Mouse (Mus musculus) G1E (cell line): ENCODE results near the gene Atp1b2. TPM values are rescaled to one million over a fixed set of nuclear protein-coding genes. Genes with fewer than 3 reads are reported as not detected.
A peak's percentile ranks its signal among the peaks of the same experiment; 100 is the strongest.

Experiments used
- ATAC-seq: 2 replicates; pipeline ENCODE4 v1.8.0; 2016; ENCODE audit warnings: mild to moderate bottlenecking; ENCODE audit not compliant: insufficient number of reproducible peaks, poor library complexity, low FRiP score, severe bottlenecking; ENCODE audit errors: extremely low read depth
- DNase-seq: peaks from one replicate; pipeline ENCODE4 v3.0.0; 2012; ENCODE audit warnings: low spot score
- H3K27me3 ChIP-seq: 2 replicates; pipeline ENCODE4 v1.6.1; 2012; ENCODE audit warnings: mild to moderate bottlenecking, low read length, inconsistent platforms; ENCODE audit not compliant: insufficient read depth
- H3K36me3 ChIP-seq: replicated peaks from 2 replicates; pipeline ENCODE3; 2012; ENCODE audit warnings: mild to moderate bottlenecking, inconsistent platforms
- H3K4me1 ChIP-seq: 2 replicates; pipeline ENCODE4 v1.6.1; 2012; ENCODE audit warnings: low read depth, low read length, inconsistent platforms, mixed read lengths; ENCODE audit not compliant: insufficient read depth
- H3K4me3 ChIP-seq: 2 replicates; pipeline ENCODE4 v1.5.1; 2012; ENCODE audit warnings: low read depth, mild to moderate bottlenecking, inconsistent platforms, low read length, moderate library complexity, mixed read lengths
- H3K9me3 ChIP-seq: replicated peaks from 2 replicates; pipeline ENCODE4 v1.6.1; 2012; ENCODE audit warnings: inconsistent platforms
- CTCF ChIP-seq: IDR thresholded peaks from 2 replicates; pipeline ENCODE4 v1.5.1; 2012; ENCODE audit warnings: low read depth, low read length, inconsistent platforms, mixed read lengths
- GATA1 ChIP-seq: IDR thresholded peaks from 2 replicates; pipeline ENCODE4 v1.6.1; 2012; ENCODE audit warnings: borderline replicate concordance, low read length, inconsistent platforms, mixed read lengths
- GATA2 ChIP-seq: IDR thresholded peaks from 2 replicates; pipeline ENCODE4 v1.6.1; 2012; ENCODE audit warnings: low read depth, low read length, inconsistent platforms, borderline replicate concordance
- POLR2AphosphoS5 ChIP-seq: IDR thresholded peaks from 2 replicates; pipeline ENCODE4 v1.6.1; 2012; ENCODE audit warnings: low read depth, low read length, inconsistent platforms; ENCODE audit not compliant: insufficient replicate concordance
- TAL1 ChIP-seq: conservative IDR thresholded peaks from 2 replicates; pipeline ENCODE4 v1.6.1; 2012; ENCODE audit warnings: low read depth, low read length, inconsistent platforms, mixed read lengths
- polyA plus RNA-seq: library from polyadenylated mRNA; stranded (reverse); fragments of >175 nt; gene quantifications from 2 replicates; pipeline ENCODE4 v1.2.3, GENCODE M21; 2012
- total RNA-seq, 2 experiments: library from RNA; stranded (forward) in 1 of 2; stranded (reverse) in 1 of 2; fragments of 200-1000 nt in 1 of 2; fragments of >200 nt in 1 of 2; fragmentation: Nextera tagmentation in 1 of 2; gene quantifications; 2 replicates each; pipeline ENCODE4 v1.2.3; 2014 to 2017

Gene Atp1b2
- total and polyA plus RNA-seq, 3 experiments = 4.8 to 84.5 (median 50.0) TPM

DNA sequence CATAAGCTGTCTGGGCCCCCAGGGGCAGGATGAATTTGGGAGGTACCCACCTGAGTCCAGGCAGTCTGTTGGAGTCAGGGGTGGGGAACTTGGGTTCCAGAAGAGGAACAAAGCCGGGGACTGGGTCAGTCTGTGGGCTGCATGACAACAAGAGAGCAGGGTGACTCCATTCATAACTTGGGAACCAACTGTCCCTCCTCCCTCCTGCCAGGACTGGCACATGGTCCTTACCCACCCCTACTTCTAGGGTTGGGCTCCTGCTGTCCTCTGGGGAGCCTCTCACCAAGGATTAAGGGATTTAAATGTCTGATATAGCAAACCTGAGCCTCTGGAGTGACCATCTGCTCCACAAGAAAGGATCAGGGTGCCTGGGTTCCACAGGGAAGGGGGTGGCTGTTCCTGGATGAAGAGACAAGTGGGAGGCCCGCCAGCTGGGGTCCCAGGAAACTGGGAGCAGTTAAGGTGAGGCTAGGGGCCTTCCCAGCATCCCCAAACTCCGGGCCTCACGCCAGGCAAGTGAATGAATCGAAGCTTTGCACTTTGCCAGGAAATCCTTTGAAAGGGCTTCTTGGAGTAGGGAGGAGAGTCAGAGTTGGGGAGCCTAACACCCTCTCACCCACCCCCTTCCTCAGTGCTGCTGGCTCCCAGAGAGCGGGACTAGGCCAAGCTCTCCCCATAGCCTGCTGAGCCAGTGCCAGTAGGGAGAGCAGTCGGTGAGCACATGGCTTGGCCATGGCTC, 13.7 kb downstream of the Atp1b2 start:
- TF ChIP-seq GATA1 (no peak), GATA2 (no peak), CTCF (no peak)
- H3K36me3 ChIP-seq = peaks cover 80% of the 10 kb centered on the region
- H3K4me1 ChIP-seq = peaks cover 60% of the 10 kb centered on the region

DNA sequence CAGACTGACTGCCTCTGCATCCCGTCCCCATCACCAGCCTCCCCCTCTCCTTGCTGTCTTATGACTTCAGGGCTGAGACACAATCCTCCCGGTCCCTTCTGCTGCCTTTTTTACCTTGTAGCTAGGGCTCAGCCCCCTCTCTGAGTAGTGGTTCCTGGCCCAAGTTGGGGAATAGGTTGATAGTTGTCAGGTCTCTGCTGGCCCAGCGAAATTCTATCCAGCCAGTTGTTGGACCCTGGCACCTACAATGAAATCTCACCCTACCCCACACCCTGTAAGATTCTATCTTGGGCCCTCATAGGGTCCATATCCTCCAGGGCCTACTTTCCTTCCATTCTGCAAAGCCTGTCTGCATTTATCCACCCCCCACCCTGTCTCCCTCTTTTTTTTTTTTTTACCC, 14.3 kb downstream of the Atp1b2 start:
- no peaks in the 10 kb centered on the region for H3K27me3 ChIP-seq
- no peaks in the 10 kb centered on the region for H3K9me3 ChIP-seq
- no peak overlapping the region for H3K4me3 ChIP-seq
- TF ChIP-seq GATA1 = no peak
- TF ChIP-seq CTCF = no peak
- no peak for TF ChIP-seq POLR2AphosphoS5
- TF ChIP-seq TAL1 = no peak
- no peak for TF ChIP-seq GATA2
- DNase-seq = no peak
- peaks cover 86% of the 10 kb centered on the region for H3K36me3 ChIP-seq
- H3K4me1 ChIP-seq = peaks cover 67% of the 10 kb centered on the region
- ATAC-seq = no peak

More for the DNA sequence above, 13.7 kb downstream of the Atp1b2 start:
- DNase-seq (no peak), ATAC-seq (no peak)
- no peaks in the 10 kb centered on the region for H3K27me3 ChIP-seq
- no peaks in the 10 kb centered on the region for H3K9me3 ChIP-seq
- H3K4me3 ChIP-seq = no peak overlapping the region

DNA sequence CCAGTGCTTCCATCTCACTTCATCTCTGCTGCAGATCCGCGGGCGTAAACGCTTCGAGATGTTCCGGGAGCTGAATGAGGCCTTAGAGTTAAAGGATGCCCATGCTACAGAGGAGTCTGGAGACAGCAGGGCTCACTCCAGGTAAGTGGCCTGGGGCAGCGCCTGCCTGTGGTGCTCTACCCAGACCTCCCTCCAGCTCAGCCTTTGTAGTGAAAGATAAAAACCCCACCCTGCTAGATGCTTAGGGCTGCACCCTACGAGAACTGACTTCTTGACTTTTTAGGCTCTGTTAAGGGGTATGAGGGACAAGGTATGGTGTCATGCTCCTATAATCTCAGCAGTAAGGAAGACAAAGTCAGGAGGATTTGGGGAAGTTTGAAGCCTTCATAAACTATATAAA, 15.1 kb downstream of the Atp1b2 start:
- DNase-seq (no peak), ATAC-seq (no peak)
- Histone ChIP-seq H3K9me3 (no peaks in the 10 kb centered on the region), H3K4me3 (no peak overlapping the region), H3K4me1 (peaks cover 75% of the 10 kb centered on the region), H3K36me3 (peaks cover 89% of the 10 kb centered on the region), H3K27me3 (no peaks in the 10 kb centered on the region)
- TF ChIP-seq CTCF = no peak
- no peak for TF ChIP-seq GATA2
- TF ChIP-seq GATA1 = no peak
- no peak for TF ChIP-seq TAL1
- no peak for TF ChIP-seq POLR2AphosphoS5

DNA sequence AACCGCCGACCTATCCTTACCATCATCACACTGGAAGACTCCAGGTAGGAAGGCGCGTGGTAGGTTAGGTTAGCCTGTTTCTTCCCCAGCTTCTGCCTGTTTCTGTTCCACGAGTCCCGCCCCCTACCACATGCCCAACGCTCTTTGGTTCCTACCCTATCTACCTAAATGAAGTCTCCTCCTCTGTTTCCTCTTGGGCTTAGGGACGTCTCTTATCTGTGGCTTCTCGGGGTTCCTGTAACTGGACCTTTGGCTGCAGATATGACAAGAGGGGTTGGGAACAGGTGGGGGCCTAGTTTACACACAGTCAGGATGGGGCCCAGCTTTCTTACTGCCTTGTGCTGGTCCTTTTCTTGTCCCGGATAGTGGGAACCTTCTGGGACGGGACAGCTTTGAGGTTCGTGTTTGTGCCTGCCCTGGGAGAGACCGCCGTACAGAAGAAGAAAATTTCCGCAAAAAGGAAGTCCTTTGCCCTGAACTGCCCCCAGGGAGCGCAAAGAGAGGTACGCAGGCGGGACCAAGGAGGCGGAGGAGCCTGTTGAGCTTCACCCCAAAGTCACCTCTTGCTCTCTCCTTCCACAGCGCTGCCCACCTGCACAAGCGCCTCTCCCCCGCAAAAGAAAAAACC, 16.4 kb downstream of the Atp1b2 start:
- peaks cover 87% of the 10 kb centered on the region for H3K4me1 ChIP-seq
- peaks cover 85% of the 10 kb centered on the region for H3K36me3 ChIP-seq
- no peak for ATAC-seq
- peak; percentile 58 for DNase-seq
- no peak for TF ChIP-seq TAL1
- no peak for TF ChIP-seq CTCF
- no peak for TF ChIP-seq GATA2
- TF ChIP-seq GATA1 = no peak
- no peak for TF ChIP-seq POLR2AphosphoS5
- peak overlapping the region; percentile 24; the same call in 1 of the 2 replicates for H3K4me3 ChIP-seq
- no peaks in the 10 kb centered on the region for H3K27me3 ChIP-seq
- H3K9me3 ChIP-seq = no peaks in the 10 kb centered on the region

DNA sequence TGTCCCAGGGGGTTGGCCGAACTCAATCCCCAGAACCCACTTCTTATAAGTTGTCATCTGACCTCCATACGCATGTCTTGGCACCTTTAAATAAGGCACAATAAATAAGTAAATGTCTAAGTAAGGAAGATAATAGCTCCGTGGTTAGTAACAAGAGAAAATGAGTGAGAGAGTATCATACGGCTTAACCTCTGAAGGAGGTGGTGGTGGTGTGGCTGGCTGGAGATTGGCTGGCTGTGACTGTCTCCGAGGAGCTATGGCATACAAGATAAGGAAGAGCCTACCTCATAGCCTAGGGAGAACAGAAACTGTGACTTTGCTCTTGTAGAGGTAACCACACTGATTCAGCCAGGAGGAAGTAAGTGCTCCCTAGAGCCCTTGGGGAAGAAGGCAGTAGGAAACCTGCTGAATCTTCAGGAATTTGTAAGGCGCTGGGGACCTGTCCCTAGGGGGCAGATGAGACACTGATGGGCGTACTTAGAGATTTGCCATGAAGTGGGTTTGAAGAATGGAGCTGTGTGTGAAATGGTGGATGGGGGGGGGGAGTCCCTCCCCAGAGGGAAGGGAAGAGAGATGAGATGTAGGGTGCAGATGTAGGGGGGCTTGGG, 19.9 kb downstream of the Atp1b2 start:
- Histone ChIP-seq H3K27me3 (no peaks in the 10 kb centered on the region), H3K4me1 (peaks cover 86% of the 10 kb centered on the region), H3K9me3 (no peaks in the 10 kb centered on the region), H3K36me3 (peaks cover 79% of the 10 kb centered on the region), H3K4me3 (peak overlapping the region; percentile 44; the same call in 1 of the 2 replicates)
- ATAC-seq = peak; percentile 79
- DNase-seq = peak; percentile 93
- TF ChIP-seq GATA2 (no peak), TAL1 (peak; percentile 78), POLR2AphosphoS5 (no peak), GATA1 (no peak), CTCF (no peak)

DNA sequence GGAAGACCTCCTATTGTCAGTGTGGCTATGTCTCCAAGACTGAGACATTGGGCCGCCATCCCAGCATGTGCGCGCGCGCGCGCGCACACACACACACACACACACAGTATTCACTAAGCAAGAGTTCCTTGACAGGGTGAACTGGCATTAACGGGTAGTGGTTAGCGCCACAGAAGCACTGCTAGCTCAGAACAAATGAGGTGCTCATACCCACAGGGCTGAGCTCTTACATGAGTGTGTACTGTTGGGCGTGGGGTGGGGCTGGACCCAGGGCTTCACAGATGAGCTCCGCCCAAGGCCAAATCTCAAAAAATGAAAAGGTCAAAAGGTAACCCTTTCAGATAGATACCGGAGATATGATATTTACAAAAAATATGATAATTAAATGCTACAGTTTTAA, 20.8 kb downstream of the Atp1b2 start:
- TF ChIP-seq CTCF (no peak), POLR2AphosphoS5 (no peak), GATA1 (no peak), TAL1 (no peak), GATA2 (no peak)
- DNase-seq (no peak), ATAC-seq (no peak)
- Histone ChIP-seq H3K27me3 (no peaks in the 10 kb centered on the region), H3K4me1 (peaks cover 78% of the 10 kb centered on the region), H3K9me3 (no peaks in the 10 kb centered on the region), H3K4me3 (peak overlapping the region; percentile 62; the same call in 1 of the 2 replicates), H3K36me3 (peaks cover 70% of the 10 kb centered on the region)
